Comparison of ENCODE assay signal across 23 mouse cellular contexts in the genomic region with DNA sequence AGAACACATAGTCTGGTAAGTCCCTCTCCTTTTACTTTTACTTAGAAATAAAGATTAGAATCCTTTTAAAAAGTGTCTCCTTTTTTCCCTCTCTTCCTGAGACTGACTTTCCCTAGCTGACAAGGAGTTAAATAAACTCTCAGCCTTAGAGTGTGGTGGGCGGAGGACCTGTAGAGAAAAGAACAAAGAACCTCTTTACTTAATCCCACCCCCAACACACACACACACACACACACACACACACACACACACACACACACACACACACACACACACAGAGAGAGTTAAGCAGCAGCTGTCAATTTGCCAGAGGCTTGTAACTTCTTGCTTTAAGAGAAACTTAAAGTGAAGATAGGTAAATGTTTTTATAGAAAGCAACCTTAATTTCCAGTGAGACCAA. TPM values are rescaled to one million over a fixed set of nuclear protein-coding genes. Genes with fewer than 3 reads are reported as not detected.
"Had no signal": no experiment of that assay in that cellular context is flagged by ENCODE, and none has a peak within 500 bp of the region (broad histone marks: within the 10 kb centered on the region; RNA-seq: fewer than 3 reads in every experiment).

No protein-coding gene starts in this region.

- ATAC-seq: liver, postnatal 0 days; midbrain, embryonic 15.5 days had no signal

- H3K4me2 ChIP-seq: liver, embryonic 13.5 days; liver, embryonic 15.5 days; lung, embryonic 15.5 days; midbrain, embryonic 12.5 days; midbrain, embryonic 15.5 days; neural tube, embryonic 12.5 days; stomach, embryonic 15.5 days had no signal

- DNase-seq: liver, embryonic 13.5 days; liver, postnatal 0 days; lung, postnatal 14 days; right cerebral cortex, postnatal 14 days; thymus, adult 2 months; thymus, postnatal 25 days; thymus, postnatal 4 days had no signal

- H3K27me3 ChIP-seq: liver, embryonic 13.5 days; liver, embryonic 15.5 days; lung, embryonic 15.5 days; megakaryocyte, embryonic 14.5 days; midbrain, embryonic 12.5 days; midbrain, embryonic 15.5 days; neural tube, embryonic 12.5 days; stomach, embryonic 15.5 days had no signal

- H3K4me3 ChIP-seq: liver, embryonic 13.5 days; liver, embryonic 15.5 days; lung, embryonic 15.5 days; megakaryocyte, embryonic 14.5 days; midbrain, embryonic 12.5 days; midbrain, embryonic 15.5 days; neural tube, embryonic 12.5 days; stomach, embryonic 15.5 days had no signal

- H3K4me1 ChIP-seq: liver, embryonic 13.5 days; liver, embryonic 15.5 days; lung, embryonic 15.5 days; megakaryocyte, embryonic 14.5 days; midbrain, embryonic 12.5 days; midbrain, embryonic 15.5 days; neural tube, embryonic 12.5 days; stomach, embryonic 15.5 days had no signal

- H3K27ac ChIP-seq: liver, embryonic 13.5 days; liver, embryonic 15.5 days; lung, embryonic 15.5 days; macrophage; midbrain, embryonic 12.5 days; midbrain, embryonic 15.5 days; neural tube, embryonic 12.5 days; stomach, embryonic 15.5 days; stomach, postnatal 0 days had no signal

- H3K9ac ChIP-seq: liver, embryonic 13.5 days; liver, embryonic 15.5 days; liver, postnatal 0 days; lung, embryonic 15.5 days; midbrain, embryonic 12.5 days; midbrain, embryonic 15.5 days; neural tube, embryonic 12.5 days; stomach, embryonic 15.5 days had no signal

- H3K9me3 ChIP-seq: liver, embryonic 13.5 days; liver, embryonic 15.5 days; lung, embryonic 15.5 days; midbrain, embryonic 12.5 days; midbrain, embryonic 15.5 days; neural tube, embryonic 12.5 days; stomach, embryonic 15.5 days had no signal

- H3K36me3 ChIP-seq: liver, embryonic 13.5 days; liver, embryonic 15.5 days; lung, embryonic 15.5 days; midbrain, embryonic 12.5 days; midbrain, embryonic 15.5 days; neural tube, embryonic 12.5 days; stomach, embryonic 15.5 days had no signal

RNA-seq across cellular contexts. Expression of gene Slc22a19, which starts 39.1 kb away (rescaled TPM):
- total RNA-seq: megakaryocyte progenitor cell, adult 5-6 weeks; midbrain, postnatal 0 days; monocyte, adult 5-6 weeks; neutrophil, adult 5-6 weeks had no signal
- polyA plus RNA-seq: liver, embryonic 13.5 days; liver, embryonic 15.5 days; liver, postnatal 0 days; macrophage; midbrain, embryonic 12.5 days; midbrain, postnatal 0 days; neural tube, embryonic 12.5 days; neural tube, embryonic 14.5 days; spleen, adult 2 months; stomach, embryonic 15.5 days; stomach, postnatal 0 days; thymus, adult 2 months; urinary bladder, adult 2 months had no signal

RNA-seq across cellular contexts. Expression of gene Hrasls5, which starts 59.7 kb away (rescaled TPM):
- total RNA-seq: megakaryocyte progenitor cell, adult 5-6 weeks; midbrain, postnatal 0 days; neutrophil, adult 5-6 weeks had no signal
- polyA plus RNA-seq: liver, embryonic 13.5 days; liver, embryonic 15.5 days; liver, postnatal 0 days; macrophage; midbrain, embryonic 12.5 days; midbrain, embryonic 15.5 days; midbrain, postnatal 0 days; neural tube, embryonic 12.5 days; neural tube, embryonic 14.5 days; spleen, adult 2 months; stomach, embryonic 15.5 days; urinary bladder, adult 2 months had no signal
